Mouse (Mus musculus) ES-E14 (cell line): ENCODE data around the gene Klhl26. TPM values are rescaled to one million over a fixed set of nuclear protein-coding genes. Genes with fewer than 3 reads are reported as not detected.
A peak's percentile ranks its signal among the peaks of the same experiment; 100 is the strongest.

Source experiments
- DNase-seq: peaks from one replicate; pipeline ENCODE4 v3.0.0-alpha.2; 2013; ENCODE audit warnings: low read depth, low spot score
- H3K27ac ChIP-seq: 2 replicates; pipeline ENCODE4 v1.5.1; 2012; ENCODE audit warnings: low read depth, mild to moderate bottlenecking, low read length, moderate library complexity, mixed read lengths; ENCODE audit not compliant: poor library complexity, insufficient read depth, severe bottlenecking
- H3K36me3 ChIP-seq: 2 replicates; pipeline ENCODE4 v1.6.1; 2012; ENCODE audit warnings: mild to moderate bottlenecking, low read length, moderate library complexity, mixed read lengths; ENCODE audit not compliant: control insufficient read depth, poor library complexity, insufficient read depth, severe bottlenecking
- H3K4me1 ChIP-seq, 2 experiments: fragments of 150-350 bp in 1 of 2; sonication (generic) in 1 of 2; 2 replicates each; pipeline ENCODE4 v1.6.1; 2012; ENCODE audit warnings: low read length in 2 of 2, mild to moderate bottlenecking in 1 of 2, mixed read lengths in 1 of 2; ENCODE audit not compliant: control insufficient read depth in 2 of 2, insufficient read depth in 2 of 2, poor library complexity in 1 of 2
- H3K4me3 ChIP-seq, 2 experiments: fragments of 150-350 bp in 1 of 2; sonication (generic) in 1 of 2; 2 replicates each; pipeline ENCODE4 v1.5.1; 2012; ENCODE audit warnings: low read length in 2 of 2, low read depth in 1 of 2, mild to moderate bottlenecking in 1 of 2, mixed read lengths in 1 of 2; ENCODE audit not compliant: insufficient read depth in 1 of 2, poor library complexity in 1 of 2, severe bottlenecking in 1 of 2
- H3K9ac ChIP-seq: 2 replicates; pipeline ENCODE4 v1.6.1; 2012; ENCODE audit warnings: low read depth, mild to moderate bottlenecking, low read length, mixed read lengths; ENCODE audit not compliant: poor library complexity, insufficient read depth, severe bottlenecking
- H3K9me3 ChIP-seq: fragments of 150-350 bp; sonication (generic); 2 replicates; pipeline ENCODE4 v1.6.1; 2012; ENCODE audit warnings: low read depth, mild to moderate bottlenecking, low read length; ENCODE audit not compliant: control insufficient read depth, insufficient read depth
- CHD2 ChIP-seq: IDR thresholded peaks from 2 replicates; pipeline ENCODE4 v1.6.1; 2014; ENCODE audit warnings: mild to moderate bottlenecking, low read depth, low read length, inconsistent platforms
- HCFC1 ChIP-seq: IDR thresholded peaks from 2 replicates; pipeline ENCODE4 v1.6.1; 2012; ENCODE audit warnings: low read length, inconsistent platforms, borderline replicate concordance; ENCODE audit not compliant: insufficient read depth
- MAFK ChIP-seq: IDR thresholded peaks from 2 replicates; pipeline ENCODE4 v1.6.1; 2014; ENCODE audit warnings: mild to moderate bottlenecking, low read depth, low read length, inconsistent platforms; ENCODE audit not compliant: insufficient read depth
- ZC3H11A ChIP-seq: IDR thresholded peaks from 2 replicates; pipeline ENCODE4 v1.6.1; 2012; ENCODE audit warnings: low read depth, mild to moderate bottlenecking, inconsistent platforms, low read length, borderline replicate concordance
- ZNF384 ChIP-seq: IDR thresholded peaks from 2 replicates; pipeline ENCODE4 v1.6.1; 2012; ENCODE audit warnings: low read depth, low read length, inconsistent platforms
- in situ Hi-C, 2 experiments: fragments of 600-800 bp; cut with MboI; formaldehyde crosslinking; loops; one replicate each; pipeline ENCODE4 v1.15.1; 2025; ENCODE audit warnings: low sequenced_read_pairs in 2 of 2, inconsistent platforms in 1 of 2; ENCODE audit not compliant: unreplicated experiment in 2 of 2
- total RNA-seq: library from RNA; depleted of rRNA; stranded (reverse); fragments of 300-350 nt; gene quantifications from 2 replicates; pipeline ENCODE4 v1.2.3, GENCODE M21; 2012

Gene Klhl26
- total RNA-seq, 1 experiment: 22.8 TPM

- peaks cover 5 to 30% of the 10 kb centered on the region in 2 experiments; a peak in 2 of 4 replicates for H3K4me1 ChIP-seq
- no peak for DNase-seq
- H3K9ac ChIP-seq: peak within 1 kb of the TSS; percentile 26; the same call in 1 of the 2 replicates
- in situ Hi-C loops: no loop called here
- H3K4me3 ChIP-seq: peak within 1 kb of the TSS; percentile 43 to 69
- H3K27ac ChIP-seq: no peak within 1 kb of the TSS
- H3K36me3 ChIP-seq: no peaks in the 10 kb centered on the region
- no peak for TF ChIP-seq HCFC1
- no peak for TF ChIP-seq MAFK
- no peak for TF ChIP-seq CHD2
- TF ChIP-seq ZNF384: no peak
- TF ChIP-seq ZC3H11A: no peak
- no peaks in the 10 kb centered on the region for H3K9me3 ChIP-seq
Measured at GRCm38 (mm10) chr8:70492664-70493640, 16.2 kb upstream of the Klhl26 start, which contains the start of gene Crlf1. Gene Crlf1 (plus strand): TSS chr8:70493158.

- in situ Hi-C loops: no loop called here
- H3K27ac ChIP-seq: no peak overlapping the region
Measured at GRCm38 (mm10) chr8:70490880-70491495, 14.2 kb upstream of the Klhl26 start.

GRCm38 (mm10) chr8:70490061-70490879 is 13.5 kb upstream of the Klhl26 start:
- Histone ChIP-seq H3K4me1 (peaks cover 7 to 38% of the 10 kb centered on the region in 2 experiments; a peak in 2 of 4 replicates), H3K9ac (no peak overlapping the region), H3K36me3 (no peaks in the 10 kb centered on the region), H3K27ac (no peak overlapping the region), H3K9me3 (no peaks in the 10 kb centered on the region), H3K4me3 (no peak overlapping the region)
- in situ Hi-C loops: no loop called here
- TF ChIP-seq MAFK (no peak), ZC3H11A (no peak)
- no peak for DNase-seq

More at GRCm38 (mm10) chr8:70490880-70491495, 14.2 kb upstream of the Klhl26 start:
- H3K4me3 ChIP-seq: no peak overlapping the region
- no peaks in the 10 kb centered on the region for H3K9me3 ChIP-seq
- no peak for TF ChIP-seq ZC3H11A
- no peak overlapping the region for H3K9ac ChIP-seq
- no peak for DNase-seq
- H3K4me1 ChIP-seq: peaks cover 7 to 39% of the 10 kb centered on the region in 2 experiments; a peak in 2 of 4 replicates
- H3K36me3 ChIP-seq: no peaks in the 10 kb centered on the region

- Histone ChIP-seq H3K4me1 (peaks cover 7 to 35% of the 10 kb centered on the region in 2 experiments; a peak in 2 of 4 replicates), H3K4me3 (peak overlapping the region; percentile 6 to 29; a peak in 3 of 4 replicates), H3K9ac (no peak overlapping the region), H3K27ac (no peak overlapping the region), H3K9me3 (no peaks in the 10 kb centered on the region), H3K36me3 (no peaks in the 10 kb centered on the region)
- in situ Hi-C loops: no loop called here
- TF ChIP-seq ZC3H11A (no peak), CHD2 (no peak), ZNF384 (no peak), MAFK (no peak)
- DNase-seq: no peak
Measured at GRCm38 (mm10) chr8:70489576-70489975, 12.8 kb upstream of the Klhl26 start.
